ENCODE assay signal across 22 mouse cellular contexts in genomic region chr17:66736450-66736849, GRCm38 (mm10).
DNase-seq lines count a peak whose midpoint lies in the region; ATAC-seq lines count a peak whose summit lies in the region.
"Had no signal": no experiment of that assay in that cellular context is flagged by ENCODE, and none has a peak within 500 bp of the region (broad histone marks: within the 10 kb centered on the region; RNA-seq: fewer than 3 reads in every experiment).

No protein-coding gene starts in this region.

- no peak overlapping the region for H3K9ac ChIP-seq in heart, embryonic 15.5 days
- no peak overlapping the region for H3K9ac ChIP-seq in heart, embryonic 11.5 days (ENCODE audit: low read depth, low read length)
- H3K9ac ChIP-seq in midbrain, embryonic 14.5 days (replicated peaks; ENCODE audit: low read length): no peak overlapping the region
- no peak overlapping the region for H3K9ac ChIP-seq in midbrain, embryonic 11.5 days (ENCODE audit: low read length)
- H3K9ac ChIP-seq: heart, embryonic 12.5 days; neural tube, embryonic 12.5 days had no signal

- no peaks in the 10 kb centered on the region for H3K36me3 ChIP-seq in heart, embryonic 15.5 days
- no peaks in the 10 kb centered on the region for H3K36me3 ChIP-seq in heart, embryonic 11.5 days (ENCODE audit: control insufficient read depth, insufficient read depth, low read length)
- H3K36me3 ChIP-seq in midbrain, embryonic 14.5 days (ENCODE audit: control insufficient read depth, insufficient read depth, low read length): no peaks in the 10 kb centered on the region
- H3K36me3 ChIP-seq in midbrain, embryonic 11.5 days (ENCODE audit: control insufficient read depth, insufficient read depth, low read length): no peaks in the 10 kb centered on the region
- H3K36me3 ChIP-seq: heart, embryonic 12.5 days; limb, embryonic 10.5 days; neural tube, embryonic 12.5 days had no signal

- H3K27me3 ChIP-seq in heart, embryonic 15.5 days: no peaks in the 10 kb centered on the region
- H3K27me3 ChIP-seq in heart, embryonic 11.5 days (ENCODE audit: control insufficient read depth, insufficient read depth, low read length): no peaks in the 10 kb centered on the region
- no peaks in the 10 kb centered on the region for H3K27me3 ChIP-seq in midbrain, embryonic 14.5 days (ENCODE audit: control insufficient read depth, insufficient read depth, low read length)
- H3K27me3 ChIP-seq in midbrain, embryonic 11.5 days (ENCODE audit: control insufficient read depth, insufficient read depth, low read length): no peaks in the 10 kb centered on the region
- H3K27me3 ChIP-seq: heart, embryonic 12.5 days; neural tube, embryonic 12.5 days; Patski had no signal

- ATAC-seq in heart, embryonic 15.5 days (replicated peaks; ENCODE audit: insufficient number of reproducible peaks, insufficient read depth, low FRiP score, low read depth): no peak
- no peak for ATAC-seq in heart, embryonic 11.5 days (replicated peaks; ENCODE audit: insufficient number of reproducible peaks, low FRiP score, low TSS enrichment)
- no peak for ATAC-seq in midbrain, embryonic 14.5 days (ENCODE audit: low FRiP score, low TSS enrichment)
- no peak for ATAC-seq in midbrain, embryonic 11.5 days (ENCODE audit: low FRiP score)
- ATAC-seq: activated CD4-positive, CD25-positive, alpha-beta regulatory T cell, adult 4 months; forebrain, embryonic 14.5 days; Patski had no signal

- no peak overlapping the region for H3K4me3 ChIP-seq in heart, embryonic 15.5 days
- H3K4me3 ChIP-seq in heart, embryonic 11.5 days (ENCODE audit: low read depth, low read length): no peak overlapping the region
- H3K4me3 ChIP-seq in midbrain, embryonic 14.5 days (replicated peaks; ENCODE audit: low read depth, low read length): no peak overlapping the region
- no peak overlapping the region for H3K4me3 ChIP-seq in midbrain, embryonic 11.5 days (ENCODE audit: low read depth, low read length)
- H3K4me3 ChIP-seq: erythroblast, embryonic 14.5 days; heart, embryonic 12.5 days; limb, embryonic 10.5 days; neural tube, embryonic 12.5 days had no signal

- H3K4me1 ChIP-seq in heart, embryonic 15.5 days (replicated peaks): peaks cover 20% of the 10 kb centered on the region
- 0 out of 2 replicates have a peak, but pooled peaks cover 2% of the 10 kb centered on the region for H3K4me1 ChIP-seq in heart, embryonic 11.5 days (ENCODE audit: control insufficient read depth, insufficient read depth, low read length)
- H3K4me1 ChIP-seq in midbrain, embryonic 14.5 days (ENCODE audit: control insufficient read depth, insufficient read depth, low read length): 0 out of 2 replicates have a peak, but pooled peaks cover 2% of the 10 kb centered on the region
- H3K4me1 ChIP-seq in midbrain, embryonic 11.5 days (ENCODE audit: control insufficient read depth, insufficient read depth, low read length): no peaks in the 10 kb centered on the region

- 0 out of 2 replicates have a peak overlapping the region, but pooled peaks have one; percentile 7 for H3K4me2 ChIP-seq in heart, embryonic 15.5 days
- no peak overlapping the region for H3K4me2 ChIP-seq in heart, embryonic 11.5 days
- H3K4me2 ChIP-seq in midbrain, embryonic 14.5 days (ENCODE audit: low read length): no peak overlapping the region
- no peak overlapping the region for H3K4me2 ChIP-seq in midbrain, embryonic 11.5 days
- H3K4me2 ChIP-seq: heart, embryonic 12.5 days; liver, embryonic 11.5 days; neural tube, embryonic 12.5 days had no signal

- WGBS in heart, embryonic 15.5 days: 38% methylated on average over 6 of the region's 6 CpGs
- WGBS in heart, embryonic 11.5 days (ENCODE audit: insufficient replicate concordance): 50% methylated on average over 6 of the region's 6 CpGs
- 32% methylated on average over 6 of the region's 6 CpGs for WGBS in midbrain, embryonic 14.5 days
- 47% methylated on average over 6 of the region's 6 CpGs for WGBS in midbrain, embryonic 11.5 days

- H3K27ac ChIP-seq in heart, embryonic 15.5 days: no peak overlapping the region
- no peak overlapping the region for H3K27ac ChIP-seq in heart, embryonic 11.5 days (ENCODE audit: low read depth, low read length)
- 0 out of 2 replicates have a peak overlapping the region, but pooled peaks have one; percentile 26 for H3K27ac ChIP-seq in midbrain, embryonic 14.5 days (replicated peaks; ENCODE audit: low read depth, low read length)
- no peak overlapping the region for H3K27ac ChIP-seq in midbrain, embryonic 11.5 days (ENCODE audit: low read depth, low read length)
- H3K27ac ChIP-seq: limb, embryonic 10.5 days; macrophage; neural tube, embryonic 12.5 days had no signal

- DNase-seq in kidney, postnatal 36 days: peak; percentile 15 to 31
- DNase-seq in kidney, adult 9 months: no peak
- peak; percentile 37 for DNase-seq in midbrain, embryonic 14.5 days
- no peak for DNase-seq in midbrain, embryonic 11.5 days (ENCODE audit: low spot score, missing footprints)
- no peak for DNase-seq in urinary bladder, adult 18-20 months (ENCODE audit: low spot score in 2 of 2)
- DNase-seq: adrenal gland, postnatal 25 days; cerebellum, adult 9-10 months; embryo, embryonic 11 days; gastrocnemius, postnatal 36 days; kidney, adult 11 months; right cerebral cortex, postnatal 14 days had no signal

- no peaks in the 10 kb centered on the region for H3K9me3 ChIP-seq in heart, embryonic 15.5 days (replicated peaks)
- H3K9me3 ChIP-seq in heart, embryonic 11.5 days (replicated peaks; ENCODE audit: control insufficient read depth, low read length): no peaks in the 10 kb centered on the region
- no peaks in the 10 kb centered on the region for H3K9me3 ChIP-seq in midbrain, embryonic 14.5 days (ENCODE audit: control insufficient read depth, low read length)
- no peaks in the 10 kb centered on the region for H3K9me3 ChIP-seq in midbrain, embryonic 11.5 days (ENCODE audit: control insufficient read depth, low read length)
- H3K9me3 ChIP-seq: heart, embryonic 12.5 days; limb, embryonic 10.5 days; neural tube, embryonic 12.5 days had no signal

Comparison
In these comparisons a context has a peak if more than half of its experiments do, and no peak if none do; other contexts are left out.
1. DNase-seq: peak in kidney, postnatal 36 days (2 of 2) and midbrain, embryonic 14.5 days (single experiment); none in kidney, adult 9 months (single experiment), midbrain, embryonic 11.5 days (single experiment) and urinary bladder, adult 18-20 months (0 of 2).